Comparison of ENCODE assay signal across 8 mouse cellular contexts in genomic region chr3:96501391-96502115, GRCm38 (mm10). TPM values are rescaled to one million over a fixed set of nuclear protein-coding genes. Genes with fewer than 3 reads are reported as not detected.
DNase-seq lines count a peak whose midpoint lies in the region; ATAC-seq and TF ChIP-seq lines count a peak whose summit lies in the region.

No protein-coding gene starts in this region.

- under 1% methylated on average over 32 of the region's 32 CpGs for WGBS in forebrain, embryonic 14.5 days
- under 1% methylated on average over 32 of the region's 32 CpGs for WGBS in lung, adult 2 months
- under 1% methylated on average over 32 of the region's 32 CpGs for WGBS in neural tube, embryonic 15.5 days

- H3K4me3 ChIP-seq in forebrain, embryonic 14.5 days (ENCODE audit: low read depth, low read length): peak overlapping the region; percentile 61
- H3K4me3 ChIP-seq in lung, adult 2 months (replicated peaks; ENCODE audit: extremely low read depth, low read depth, low read length): peak overlapping the region; percentile 88
- peak overlapping the region; percentile 64 for H3K4me3 ChIP-seq in neural tube, embryonic 15.5 days (replicated peaks)

- TF ChIP-seq CTCF in lung, adult 2 months (IDR thresholded peaks at IDR 0.05; ENCODE audit: insufficient read depth, low read length): no peak

- no peaks in the 10 kb centered on the region for H3K9me3 ChIP-seq in forebrain, embryonic 14.5 days (replicated peaks; ENCODE audit: control insufficient read depth, low read length)
- no peaks in the 10 kb centered on the region for H3K9me3 ChIP-seq in neural tube, embryonic 15.5 days (replicated peaks)

- peak overlapping the region; percentile 55 for H3K9ac ChIP-seq in forebrain, embryonic 14.5 days (ENCODE audit: low read length)
- peak overlapping the region; percentile 60 for H3K9ac ChIP-seq in neural tube, embryonic 15.5 days (replicated peaks)

- TF ChIP-seq POLR2A in lung, adult 2 months (IDR thresholded peaks at IDR 0.05; ENCODE audit: borderline replicate concordance, extremely low read depth, low read depth, low read length): no peak

- no peaks in the 10 kb centered on the region for H3K4me1 ChIP-seq in forebrain, embryonic 14.5 days (ENCODE audit: control insufficient read depth, insufficient read depth, low read length)
- no peaks in the 10 kb centered on the region; the same call in 1 of the 2 replicates for H3K4me1 ChIP-seq in lung, adult 2 months (ENCODE audit: control insufficient read depth, insufficient read depth, low read length)
- peaks cover 26% of the 10 kb centered on the region for H3K4me1 ChIP-seq in neural tube, embryonic 15.5 days

- H3K36me3 ChIP-seq in forebrain, embryonic 14.5 days (ENCODE audit: control insufficient read depth, insufficient read depth, low read length): no peaks in the 10 kb centered on the region
- H3K36me3 ChIP-seq in neural tube, embryonic 15.5 days: no peaks in the 10 kb centered on the region

- DNase-seq in ES-CJ7 (ENCODE audit: low read depth, low spot score): peak; percentile 78
- peak; percentile 81 for DNase-seq in cerebellum, adult 11 months
- peak; percentile 94 for DNase-seq in forebrain, embryonic 14.5 days (ENCODE audit: low spot score)
- DNase-seq in heart, postnatal 25 days (ENCODE audit: low spot score): peak; percentile 67
- peak; percentile 80 to 93 for DNase-seq in layer of hippocampus, adult 18-20 months (ENCODE audit: low spot score in 2 of 2)
- peak; percentile 87 for DNase-seq in lung, adult 2 months
- peak; percentile 95 for DNase-seq in testis, postnatal 10 days (ENCODE audit: low spot score)

- H3K4me2 ChIP-seq in forebrain, embryonic 14.5 days (ENCODE audit: low read length): peak overlapping the region; percentile 80
- H3K4me2 ChIP-seq in neural tube, embryonic 15.5 days: peak overlapping the region; percentile 98

- H3K27ac ChIP-seq in forebrain, embryonic 14.5 days (ENCODE audit: low read depth, low read length): no peak overlapping the region; the same call in 1 of the 2 replicates
- peak overlapping the region; percentile 93 for H3K27ac ChIP-seq in neural tube, embryonic 15.5 days (replicated peaks)

- no peaks in the 10 kb centered on the region for H3K27me3 ChIP-seq in forebrain, embryonic 14.5 days (replicated peaks; ENCODE audit: control insufficient read depth, insufficient read depth, low read length)
- no peaks in the 10 kb centered on the region for H3K27me3 ChIP-seq in neural tube, embryonic 15.5 days (replicated peaks)

- ATAC-seq in forebrain, embryonic 14.5 days: peak; percentile 78
- ATAC-seq in neural tube, embryonic 15.5 days (ENCODE audit: low FRiP score): peak; percentile 80

- intact Hi-C loops in heart, postnatal 25 days (cut with DNase I): loop anchor here (5.0 to 10.0 kb wide), 2 partner anchors 83 to 224 kb away; no protein-coding TSS in a partner anchor

RNA-seq across cellular contexts. Expression of gene Hfe2, which starts 23.4 kb away (rescaled TPM):
- polyA plus RNA-seq in forebrain, embryonic 14.5 days (2014; fragmentation: Nextera tagmentation; extraction: Ambion mirVana): 0.41 and 0.52 TPM in 2 replicates
- 100 to 1,000 TPM; 266 to 290 TPM for total RNA-seq in heart, postnatal 25 days (2021)
- under 1 TPM; 0.25 to 0.30 TPM for total RNA-seq in layer of hippocampus, adult 18-20 months (2021)
- 4.6 and 13.8 TPM in 2 replicates for polyA plus RNA-seq in lung, adult 2 months (2012; rRNA removed)
- polyA plus RNA-seq in neural tube, embryonic 15.5 days (2015; fragmentation: Nextera tagmentation; extraction: Ambion mirVana): 2.4 and 3.0 TPM in 2 replicates

RNA-seq across cellular contexts. Expression of gene BC107364, which starts 49.4 kb away (rescaled TPM):
- polyA plus RNA-seq in forebrain, embryonic 14.5 days (2014; fragmentation: Nextera tagmentation; extraction: Ambion mirVana): not detected in 2 replicates
- total RNA-seq in heart, postnatal 25 days (2021): not detected
- total RNA-seq in layer of hippocampus, adult 18-20 months (2021): not detected
- polyA plus RNA-seq in lung, adult 2 months (2012; rRNA removed): not detected in 2 replicates
- polyA plus RNA-seq in neural tube, embryonic 15.5 days (2015; fragmentation: Nextera tagmentation; extraction: Ambion mirVana): not detected in 2 replicates

RNA-seq across cellular contexts. Expression of gene Txnip, which starts 56.2 kb away (rescaled TPM):
- polyA plus RNA-seq in forebrain, embryonic 14.5 days (2014; fragmentation: Nextera tagmentation; extraction: Ambion mirVana): 60.7 and 79.0 TPM in 2 replicates
- 100 to 1,000 TPM; 341 to 607 TPM for total RNA-seq in heart, postnatal 25 days (2021)
- 10 to 100 TPM; 28.1 to 34.8 TPM for total RNA-seq in layer of hippocampus, adult 18-20 months (2021)
- polyA plus RNA-seq in lung, adult 2 months (2012; rRNA removed): 687 and 806 TPM in 2 replicates
- polyA plus RNA-seq in neural tube, embryonic 15.5 days (2015; fragmentation: Nextera tagmentation; extraction: Ambion mirVana): 52.5 and 72.5 TPM in 2 replicates
